Mouse (Mus musculus): ENCODE results near the gene Rplp0. TPM values are rescaled to one million over a fixed set of nuclear protein-coding genes. Genes with fewer than 3 reads are reported as not detected.

The Rplp0 gene
- polyA plus RNA-seq, 1 experiment: 3,688 TPM

GRCm38 (mm10) chr5:115525943-115526342 lies 33.3 kb upstream of the Rplp0 start:
- Histone ChIP-seq H3K36me3 (ENCODE audit: control insufficient read depth, insufficient read depth, low read length) (no peaks in the 10 kb centered on the region), H3K4me3 (ENCODE audit: control insufficient read depth, insufficient read depth, low read length) (no peak overlapping the region), H3K27ac (ENCODE audit: control insufficient read depth, insufficient read depth, low read length) (no peak overlapping the region), H3K4me1 (replicated peaks; ENCODE audit: control insufficient read depth, insufficient read depth, low read length) (peaks cover 70% of the 10 kb centered on the region), H3K27me3 (ENCODE audit: control insufficient read depth, insufficient read depth, low read length) (no peaks in the 10 kb centered on the region)
- TF ChIP-seq POLR2A (IDR thresholded peaks at IDR 0.05; ENCODE audit: control insufficient read depth, extremely low read depth, insufficient read depth, low read length, poor library complexity): no peak
- TF ChIP-seq CTCF (IDR thresholded peaks at IDR 0.05; ENCODE audit: borderline replicate concordance, control insufficient read depth, extremely low read depth, insufficient read depth, low read length, poor library complexity): no peak
- WGBS: 87% methylated on average over 9 of the region's 9 CpGs
- no peak for DNase-seq

DNA sequence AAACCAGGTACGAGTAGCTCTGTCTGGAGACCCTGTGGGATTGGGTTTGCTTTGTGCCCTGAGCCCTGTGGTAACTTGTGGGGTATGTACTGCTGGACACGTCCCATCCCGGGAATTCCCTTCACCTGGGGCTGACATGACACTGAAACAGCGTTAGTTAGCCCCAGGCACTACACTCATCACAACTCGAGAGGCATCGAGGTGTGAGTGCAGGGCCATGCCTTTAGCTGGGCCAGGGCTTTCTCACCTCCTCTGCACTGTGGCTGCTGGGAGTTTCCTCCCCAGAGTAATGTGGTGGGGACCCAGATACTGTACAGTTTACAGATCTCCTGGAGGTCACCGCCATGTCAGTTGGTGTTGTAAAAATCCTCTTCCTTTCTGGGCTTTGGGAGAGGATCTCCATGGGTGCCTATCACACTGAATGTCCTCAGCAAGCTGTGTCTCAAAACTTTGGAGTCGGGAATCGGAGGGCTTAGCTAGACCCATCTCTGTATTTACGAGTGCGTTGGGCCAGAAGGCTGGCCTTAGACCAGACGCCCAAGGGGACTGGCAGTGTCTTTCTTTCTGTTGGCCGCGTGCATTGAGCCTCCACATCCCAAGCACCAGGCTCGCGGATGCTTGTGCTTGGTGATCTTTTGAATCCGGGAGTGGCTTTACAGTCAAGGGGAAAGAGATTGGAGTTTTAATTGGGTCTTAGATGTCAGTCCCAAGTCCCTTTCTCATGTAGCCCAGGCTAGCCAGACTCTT lies 32.6 kb upstream of the Rplp0 start:
- no peak for TF ChIP-seq POLR2A (IDR thresholded peaks at IDR 0.05; ENCODE audit: control insufficient read depth, extremely low read depth, insufficient read depth, low read length, poor library complexity)
- TF ChIP-seq CTCF (IDR thresholded peaks at IDR 0.05; ENCODE audit: borderline replicate concordance, control insufficient read depth, extremely low read depth, insufficient read depth, low read length, poor library complexity): no peak
- H3K4me3 ChIP-seq (ENCODE audit: control insufficient read depth, insufficient read depth, low read length): no peak overlapping the region
- 91% methylated on average over 17 of the region's 17 CpGs for WGBS
- peaks cover 70% of the 10 kb centered on the region for H3K4me1 ChIP-seq (replicated peaks; ENCODE audit: control insufficient read depth, insufficient read depth, low read length)
- H3K36me3 ChIP-seq (ENCODE audit: control insufficient read depth, insufficient read depth, low read length): no peaks in the 10 kb centered on the region
- H3K27ac ChIP-seq (ENCODE audit: control insufficient read depth, insufficient read depth, low read length): no peak overlapping the region
- no peak for DNase-seq
- no peaks in the 10 kb centered on the region for H3K27me3 ChIP-seq (ENCODE audit: control insufficient read depth, insufficient read depth, low read length)

DNA sequence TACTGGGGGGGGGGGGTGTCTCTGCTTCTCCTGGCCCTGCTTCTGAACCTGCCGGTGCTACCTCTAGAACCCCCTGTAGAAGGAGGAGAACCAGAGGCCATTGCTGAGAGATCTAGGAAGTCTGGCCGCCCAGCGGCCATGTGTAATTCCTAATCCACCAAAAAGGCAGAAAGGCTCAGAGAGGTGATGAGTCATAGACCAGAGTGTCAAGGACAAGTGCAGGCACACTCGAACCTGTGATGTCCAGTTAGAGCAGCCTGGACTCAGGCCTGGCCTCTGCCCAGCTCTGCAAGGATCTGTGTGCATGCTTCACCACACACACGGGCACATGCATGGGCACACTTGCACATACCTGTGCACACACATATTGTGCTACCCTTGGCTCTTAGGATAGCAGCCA lies 31.1 kb upstream of the Rplp0 start:
- Histone ChIP-seq H3K36me3 (ENCODE audit: control insufficient read depth, insufficient read depth, low read length) (no peaks in the 10 kb centered on the region), H3K27me3 (ENCODE audit: control insufficient read depth, insufficient read depth, low read length) (no peaks in the 10 kb centered on the region), H3K4me1 (replicated peaks; ENCODE audit: control insufficient read depth, insufficient read depth, low read length) (peaks cover 68% of the 10 kb centered on the region), H3K4me3 (ENCODE audit: control insufficient read depth, insufficient read depth, low read length) (no peak overlapping the region), H3K27ac (ENCODE audit: control insufficient read depth, insufficient read depth, low read length) (no peak overlapping the region)
- 89% methylated on average over 5 of the region's 5 CpGs for WGBS
- TF ChIP-seq POLR2A (IDR thresholded peaks at IDR 0.05; ENCODE audit: control insufficient read depth, extremely low read depth, insufficient read depth, low read length, poor library complexity) (no peak), CTCF (IDR thresholded peaks at IDR 0.05; ENCODE audit: borderline replicate concordance, control insufficient read depth, extremely low read depth, insufficient read depth, low read length, poor library complexity) (no peak)
- no peak for DNase-seq

DNA sequence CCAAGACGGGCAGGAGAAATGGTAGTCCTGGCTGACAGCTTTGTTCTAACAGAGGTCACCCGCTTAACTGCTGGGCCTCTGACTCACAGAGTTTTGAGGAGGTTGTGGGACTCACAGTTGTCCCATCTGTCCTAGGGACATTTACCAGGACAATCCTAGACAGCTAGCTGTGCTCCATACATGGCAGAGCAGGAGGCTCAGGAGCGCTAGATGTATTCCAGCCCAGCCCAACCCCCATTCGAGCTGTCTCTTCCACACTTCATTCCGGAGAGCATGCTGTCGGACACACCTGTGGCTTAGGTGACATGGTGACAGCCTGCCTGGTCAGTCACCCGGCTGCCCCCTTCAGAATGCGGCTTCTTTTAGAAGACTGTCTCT lies 29.9 kb upstream of the Rplp0 start:
- no peaks in the 10 kb centered on the region for H3K27me3 ChIP-seq (ENCODE audit: control insufficient read depth, insufficient read depth, low read length)
- TF ChIP-seq POLR2A (IDR thresholded peaks at IDR 0.05; ENCODE audit: control insufficient read depth, extremely low read depth, insufficient read depth, low read length, poor library complexity) (no peak), CTCF (IDR thresholded peaks at IDR 0.05; ENCODE audit: borderline replicate concordance, control insufficient read depth, extremely low read depth, insufficient read depth, low read length, poor library complexity) (no peak)
- WGBS: 63% methylated on average over 8 of the region's 8 CpGs
- peaks cover 68% of the 10 kb centered on the region for H3K4me1 ChIP-seq (replicated peaks; ENCODE audit: control insufficient read depth, insufficient read depth, low read length)
- H3K4me3 ChIP-seq (ENCODE audit: control insufficient read depth, insufficient read depth, low read length): no peak overlapping the region
- no peak for DNase-seq
- H3K27ac ChIP-seq (ENCODE audit: control insufficient read depth, insufficient read depth, low read length): no peak overlapping the region; the same call in 1 of the 2 replicates
- H3K36me3 ChIP-seq (ENCODE audit: control insufficient read depth, insufficient read depth, low read length): no peaks in the 10 kb centered on the region

- no peak overlapping the region for H3K4me3 ChIP-seq (ENCODE audit: control insufficient read depth, insufficient read depth, low read length)
- no peaks in the 10 kb centered on the region for H3K36me3 ChIP-seq (ENCODE audit: control insufficient read depth, insufficient read depth, low read length)
- 24% methylated on average over 7 of the region's 7 CpGs for WGBS
- TF ChIP-seq POLR2A (IDR thresholded peaks at IDR 0.05; ENCODE audit: control insufficient read depth, extremely low read depth, insufficient read depth, low read length, poor library complexity) (no peak), CTCF (IDR thresholded peaks at IDR 0.05; ENCODE audit: borderline replicate concordance, control insufficient read depth, extremely low read depth, insufficient read depth, low read length, poor library complexity) (no peak)
- H3K27me3 ChIP-seq (ENCODE audit: control insufficient read depth, insufficient read depth, low read length): no peaks in the 10 kb centered on the region
- H3K27ac ChIP-seq (ENCODE audit: control insufficient read depth, insufficient read depth, low read length): peak overlapping the region; percentile 63
- no peak for DNase-seq
- H3K4me1 ChIP-seq (replicated peaks; ENCODE audit: control insufficient read depth, insufficient read depth, low read length): peaks cover 69% of the 10 kb centered on the region
Observed at GRCm38 (mm10) chr5:115529742-115530446, 29.4 kb upstream of the Rplp0 start.

- peaks cover 71% of the 10 kb centered on the region for H3K4me1 ChIP-seq (replicated peaks; ENCODE audit: control insufficient read depth, insufficient read depth, low read length)
- 7% methylated on average over 8 of the region's 8 CpGs for WGBS
Observed at GRCm38 (mm10) chr5:115530447-115530809, 28.8 kb upstream of the Rplp0 start.

More at GRCm38 (mm10) chr5:115530447-115530809, 28.8 kb upstream of the Rplp0 start:
- Histone ChIP-seq H3K36me3 (ENCODE audit: control insufficient read depth, insufficient read depth, low read length) (no peaks in the 10 kb centered on the region), H3K4me3 (ENCODE audit: control insufficient read depth, insufficient read depth, low read length) (no peak overlapping the region), H3K27me3 (ENCODE audit: control insufficient read depth, insufficient read depth, low read length) (no peaks in the 10 kb centered on the region), H3K27ac (ENCODE audit: control insufficient read depth, insufficient read depth, low read length) (peak overlapping the region; percentile 63)
- peak; percentile 53 for DNase-seq
- TF ChIP-seq POLR2A (IDR thresholded peaks at IDR 0.05; ENCODE audit: control insufficient read depth, extremely low read depth, insufficient read depth, low read length, poor library complexity) (no peak; the same call in 1 of the 2 replicates), CTCF (IDR thresholded peaks at IDR 0.05; ENCODE audit: borderline replicate concordance, control insufficient read depth, extremely low read depth, insufficient read depth, low read length, poor library complexity) (no peak)
